Mouse (Mus musculus): Measurements from ENCODE around the gene Il11.
A peak's percentile ranks its signal among the peaks of the same experiment; 100 is the strongest.
"Not testable (repeated sequence)": the region's sequence is repeated elsewhere in the genome, so short reads cannot be mapped to it uniquely, and the experiment has no call there.

Gene Il11

GRCm38 (mm10) chr7:4782759-4783158, at the start of gene Il11, which contains the start of gene Tmem190:
Gene Il11, minus strand, starts transcription at chr7:4782859.
Gene Tmem190, plus strand, starts transcription at chr7:4782937.
- DNase-seq (ENCODE audit: low read depth, low spot score): no peak

- DNase-seq (ENCODE audit: low read depth, low spot score): no peak
These were observed 47.8 kb upstream of the Il11 start for GRCm38 (mm10) chr7:4830476-4830875.

- DNase-seq (ENCODE audit: low read depth, low spot score): peak; percentile 93
These were observed 42.7 kb upstream of the Il11 start for GRCm38 (mm10) chr7:4825365-4825764.

- peak; percentile 72 for DNase-seq (ENCODE audit: low read depth, low spot score)
These were observed 39.7 kb upstream of the Il11 start for GRCm38 (mm10) chr7:4822162-4822907.

- DNase-seq (ENCODE audit: low read depth, low spot score): no peak
These were observed 39.0 kb upstream of the Il11 start for GRCm38 (mm10) chr7:4821690-4822089.

- DNase-seq (ENCODE audit: low read depth, low spot score): peak; percentile 99
These were observed 38.3 kb upstream of the Il11 start for GRCm38 (mm10) chr7:4820925-4821324.

GRCm38 (mm10) chr7:4816559-4816958, 33.9 kb upstream of the Il11 start:
- DNase-seq (ENCODE audit: low read depth, low spot score): no peak

GRCm38 (mm10) chr7:4813105-4813791, 30.6 kb upstream of the Il11 start:
- DNase-seq (ENCODE audit: low read depth, low spot score): no peak

GRCm38 (mm10) chr7:4812303-4813104, 29.8 kb upstream of the Il11 start, which contains the start of gene Ube2s:
Gene Ube2s, minus strand, starts transcription at chr7:4812590.
- DNase-seq (ENCODE audit: low read depth, low spot score): peak; percentile 100

- DNase-seq (ENCODE audit: low read depth, low spot score): no peak
These were observed 29.2 kb upstream of the Il11 start for GRCm38 (mm10) chr7:4811842-4812302.

GRCm38 (mm10) chr7:4811131-4811530, 28.5 kb upstream of the Il11 start:
- DNase-seq (ENCODE audit: low read depth, low spot score): not testable (repeated sequence)

- peak; percentile 80 for DNase-seq (ENCODE audit: low read depth, low spot score)
These were observed 24.1 kb upstream of the Il11 start for GRCm38 (mm10) chr7:4806716-4807115.

- no peak for DNase-seq (ENCODE audit: low read depth, low spot score)
These were observed 19.6 kb upstream of the Il11 start for GRCm38 (mm10) chr7:4802247-4802646.

- peak; percentile 82 for DNase-seq (ENCODE audit: low read depth, low spot score)
These were observed 13.2 kb upstream of the Il11 start for GRCm38 (mm10) chr7:4795767-4796433.

- no peak for DNase-seq (ENCODE audit: low read depth, low spot score)
These were observed 12.0 kb upstream of the Il11 start for GRCm38 (mm10) chr7:4794631-4795168.

- DNase-seq (ENCODE audit: low read depth, low spot score): no peak
These were observed 11.0 kb upstream of the Il11 start for GRCm38 (mm10) chr7:4793674-4794073.

GRCm38 (mm10) chr7:4793248-4793647, 10.6 kb upstream of the Il11 start:
- DNase-seq (ENCODE audit: low read depth, low spot score): not testable (repeated sequence)

- peak; percentile 95 for DNase-seq (ENCODE audit: low read depth, low spot score)
These were observed 9.9 kb upstream of the Il11 start, which contains the start of gene Rpl28 for GRCm38 (mm10) chr7:4792278-4793212. Gene Rpl28, plus strand, starts transcription at chr7:4792874.

- DNase-seq (ENCODE audit: low read depth, low spot score): no peak
These were observed 6.8 kb upstream of the Il11 start, which contains the start of gene Tmem238 for GRCm38 (mm10) chr7:4789436-4789935. Gene Tmem238, minus strand, starts transcription at chr7:4789656.
